Mouse (Mus musculus) neural tube, embryonic 12.5 days (tissue): ENCODE results near the gene Birc2. TPM values are rescaled to one million over a fixed set of nuclear protein-coding genes. Genes with fewer than 3 reads are reported as not detected.

ENCODE experiments used
- ATAC-seq: fragments of 200-750 bp; cut with Nextera tagmentation; 2 replicates; pipeline ENCODE4 v1.8.0; 2017; ENCODE audit warnings: low read depth, mild to moderate bottlenecking, moderate TSS enrichment, moderate library complexity; ENCODE audit not compliant: low FRiP score
- H3K27ac ChIP-seq: fragments of 300-500 bp; sonication (generic); 2 replicates; pipeline ENCODE4 v1.5.1; 2016
- H3K27me3 ChIP-seq: fragments of 300-500 bp; sonication (generic); replicated peaks from 2 replicates; pipeline ENCODE4 v1.6.1; 2016; ENCODE audit warnings: mild to moderate bottlenecking
- H3K36me3 ChIP-seq: fragments of 300-500 bp; sonication (generic); 2 replicates; pipeline ENCODE4 v1.6.1; 2016; ENCODE audit warnings: mild to moderate bottlenecking
- H3K4me1 ChIP-seq: fragments of 300-500 bp; sonication (generic); 2 replicates; pipeline ENCODE4 v1.6.1; 2016
- H3K4me2 ChIP-seq: fragments of 300-500 bp; sonication (generic); replicated peaks from 2 replicates; pipeline ENCODE4 v1.6.1; 2016; ENCODE audit warnings: mild to moderate bottlenecking
- H3K4me3 ChIP-seq: fragments of 300-500 bp; sonication (generic); 2 replicates; pipeline ENCODE4 v1.5.1; 2016
- H3K9ac ChIP-seq: fragments of 300-500 bp; sonication (generic); 2 replicates; pipeline ENCODE4 v1.6.1; 2016; ENCODE audit warnings: mild to moderate bottlenecking
- H3K9me3 ChIP-seq: fragments of 300-500 bp; sonication (generic); 2 replicates; pipeline ENCODE4 v1.6.1; 2016; ENCODE audit warnings: mild to moderate bottlenecking
- WGBS: fragments of 180-500 bp; shearing (Covaris S2); methylation state at CpG from one replicate; pipeline ENCODE4 v1.1.7; 2016; 5-methylcytosine and 5-hydroxymethylcytosine counted together
- polyA plus RNA-seq: library from polyadenylated mRNA; unstranded; fragments of >200 nt; fragmentation: Nextera tagmentation; extraction: Ambion mirVana; gene quantifications from 2 replicates; pipeline ENCODE4 v1.2.1, GENCODE M21; 2016

The Birc2 gene
- polyA plus RNA-seq = 40.0 and 41.9 TPM in 2 replicates

DNA sequence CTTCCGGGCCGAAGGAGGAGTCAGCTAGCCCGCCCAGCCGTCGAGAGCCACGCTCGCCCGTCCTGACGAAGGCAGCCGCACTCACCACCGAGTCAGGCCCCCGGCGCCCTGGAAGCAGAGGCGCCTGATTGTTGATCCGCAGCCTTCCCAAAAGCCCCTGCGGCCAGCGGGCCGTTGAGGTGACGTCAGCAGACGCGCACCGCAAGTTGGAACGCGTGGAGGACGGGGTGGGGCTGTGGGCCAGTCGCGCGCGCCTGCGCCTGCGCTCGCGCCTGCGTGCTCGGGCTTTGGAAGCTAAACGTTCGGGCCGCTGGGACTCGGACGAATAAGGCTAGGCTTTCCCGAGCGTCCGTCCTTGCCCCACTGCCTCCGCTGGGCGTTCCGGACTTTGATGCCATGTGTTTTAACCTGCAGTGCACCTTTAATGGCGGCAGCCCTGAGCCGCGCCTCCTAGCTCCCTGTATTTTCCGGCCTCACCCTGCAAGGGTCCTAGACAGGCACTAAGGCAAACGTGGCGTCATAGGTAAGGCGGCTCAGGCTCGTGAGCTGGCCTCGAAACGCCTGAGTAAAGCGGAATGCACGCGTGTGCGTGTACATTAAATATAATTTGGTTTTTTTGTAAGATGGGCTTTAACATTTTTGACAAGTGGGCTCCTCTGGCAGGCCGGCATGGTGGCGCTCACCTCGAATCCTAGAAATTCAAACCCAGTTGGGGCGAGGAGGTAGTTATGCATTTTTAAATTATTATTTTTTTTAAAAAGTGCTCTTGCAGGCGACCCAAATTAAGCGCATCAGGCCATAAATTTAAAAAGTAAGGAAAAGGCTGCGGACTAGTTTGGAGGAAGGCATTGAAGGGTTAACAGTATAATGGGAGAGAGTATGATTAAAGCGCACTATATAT is at the start of gene Birc2:
TSS of gene Birc2 (minus strand) at position 160 of the 901 bp plus-strand sequence.
- Histone ChIP-seq H3K9ac (peak within 1 kb of the TSS; percentile 76), H3K27ac (peak within 1 kb of the TSS; percentile 96), H3K4me2 (peak within 1 kb of the TSS; percentile 69), H3K27me3 (no peaks in the 10 kb centered on the region), H3K36me3 (peaks cover 12% of the 10 kb centered on the region), H3K9me3 (no peaks in the 10 kb centered on the region), H3K4me3 (peak within 1 kb of the TSS; percentile 62), H3K4me1 (peaks cover 10% of the 10 kb centered on the region; the same call in 1 of the 2 replicates)
- WGBS = under 1% methylated on average over 68 of the region's 68 CpGs
- ATAC-seq = peak; percentile 97

GRCm38 (mm10) chr9:7884346-7884745 is 47.5 kb upstream of the Birc2 start:
- H3K27ac ChIP-seq = no peak overlapping the region
- H3K4me1 ChIP-seq = no peaks in the 10 kb centered on the region
- H3K9ac ChIP-seq = no peak overlapping the region
- no peak overlapping the region for H3K4me3 ChIP-seq
- no peaks in the 10 kb centered on the region for H3K36me3 ChIP-seq
- H3K9me3 ChIP-seq = no peaks in the 10 kb centered on the region
- ATAC-seq = no peak
- over 99% methylated on average over 3 of the region's 3 CpGs for WGBS
- H3K27me3 ChIP-seq = no peaks in the 10 kb centered on the region
- no peak overlapping the region for H3K4me2 ChIP-seq

- Histone ChIP-seq H3K4me1 (no peaks in the 10 kb centered on the region), H3K27me3 (no peaks in the 10 kb centered on the region), H3K9ac (no peak overlapping the region), H3K9me3 (no peaks in the 10 kb centered on the region), H3K27ac (no peak overlapping the region), H3K36me3 (no peaks in the 10 kb centered on the region), H3K4me2 (no peak overlapping the region), H3K4me3 (no peak overlapping the region)
- 92% methylated on average over 1 of the region's 1 CpGs for WGBS
- no peak for ATAC-seq
Measured at GRCm38 (mm10) chr9:7882304-7882865, 45.5 kb upstream of the Birc2 start.

DNA sequence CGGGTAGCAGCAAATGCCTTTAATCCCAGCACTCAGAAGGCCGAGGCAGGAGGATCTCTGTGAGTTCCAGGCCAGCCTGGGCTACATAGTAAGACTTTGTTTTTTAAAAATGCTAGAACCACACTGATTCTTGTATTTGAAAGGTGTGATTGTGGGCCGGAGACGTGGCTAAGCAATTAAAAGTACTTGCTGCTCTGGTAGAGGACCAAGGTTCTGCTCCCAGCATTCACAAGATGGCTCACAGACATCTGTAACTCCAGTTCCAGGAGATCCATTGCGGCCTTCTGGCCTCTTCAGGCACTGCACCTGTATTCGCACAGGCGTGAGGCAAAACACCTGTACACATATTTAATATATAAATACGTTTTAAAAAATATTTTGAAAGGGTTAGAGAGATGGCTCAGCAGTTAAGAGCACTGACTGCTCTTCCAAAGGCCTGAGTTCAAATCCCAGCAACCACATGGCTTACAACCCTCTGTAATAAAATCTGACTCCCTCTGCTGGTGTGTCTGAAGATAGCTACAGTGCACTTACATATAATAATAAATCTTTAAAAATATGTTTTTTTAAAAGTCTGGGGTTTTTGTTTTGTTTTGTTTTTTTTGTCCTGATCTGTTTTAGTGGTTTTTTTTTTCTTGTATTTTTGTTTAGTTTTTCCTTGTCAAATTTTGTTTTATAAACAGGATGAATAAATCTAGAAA is 36.8 kb upstream of the Birc2 start:
- H3K27me3 ChIP-seq = no peaks in the 10 kb centered on the region

DNA sequence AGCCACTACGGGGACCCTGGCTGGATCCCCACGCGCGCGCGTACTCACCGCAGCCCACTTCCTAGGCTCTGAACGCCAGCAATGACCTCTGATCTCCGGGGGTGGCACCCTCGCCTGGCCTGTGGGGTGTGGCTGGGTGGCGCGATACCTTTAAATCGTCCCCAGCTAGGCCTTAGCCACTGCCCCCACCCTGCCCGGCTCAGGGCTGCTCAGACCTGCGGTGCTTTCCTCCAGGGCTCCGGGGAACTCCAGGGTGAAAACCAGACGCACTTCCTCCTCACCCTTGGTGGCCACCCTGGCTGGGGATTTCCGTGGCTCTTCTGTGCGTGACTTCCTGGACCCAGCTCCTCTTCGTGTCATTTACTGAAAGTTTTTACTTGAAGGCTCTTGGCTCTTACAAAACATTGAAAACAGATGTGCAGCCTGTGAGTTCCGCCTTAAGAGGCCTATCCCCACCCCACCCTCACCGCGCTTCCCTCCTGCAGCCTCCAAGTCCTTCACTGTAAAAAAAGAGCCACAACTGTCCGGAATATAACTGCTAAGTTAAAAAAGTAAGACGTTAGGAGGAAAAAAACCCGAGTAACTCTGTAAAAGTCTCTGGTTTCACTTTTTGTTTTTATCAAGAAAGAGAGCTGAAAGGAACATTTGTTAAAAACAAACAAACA is 36.0 kb upstream of the Birc2 start, which contains the start of gene Birc3:
TSS of gene Birc3 (minus strand) at position 412 of the 665 bp plus-strand sequence.
- Histone ChIP-seq H3K27me3 (no peaks in the 10 kb centered on the region), H3K36me3 (no peaks in the 10 kb centered on the region), H3K9ac (peak within 1 kb of the TSS; percentile 64), H3K4me1 (peaks cover 6% of the 10 kb centered on the region), H3K4me2 (peak within 1 kb of the TSS; percentile 91), H3K4me3 (peak within 1 kb of the TSS; percentile 43), H3K9me3 (no peaks in the 10 kb centered on the region), H3K27ac (no peak within 1 kb of the TSS)
- WGBS = 14% methylated on average over 26 of the region's 26 CpGs
- ATAC-seq = peak; percentile 87

More for the DNA sequence above, 36.8 kb upstream of the Birc2 start:
- no peak for ATAC-seq
- Histone ChIP-seq H3K4me1 (peaks cover 6% of the 10 kb centered on the region), H3K9me3 (no peaks in the 10 kb centered on the region), H3K9ac (no peak overlapping the region), H3K4me2 (no peak overlapping the region), H3K27ac (no peak overlapping the region), H3K36me3 (no peaks in the 10 kb centered on the region), H3K4me3 (no peak overlapping the region)
- 94% methylated on average over 8 of the region's 8 CpGs for WGBS

DNA sequence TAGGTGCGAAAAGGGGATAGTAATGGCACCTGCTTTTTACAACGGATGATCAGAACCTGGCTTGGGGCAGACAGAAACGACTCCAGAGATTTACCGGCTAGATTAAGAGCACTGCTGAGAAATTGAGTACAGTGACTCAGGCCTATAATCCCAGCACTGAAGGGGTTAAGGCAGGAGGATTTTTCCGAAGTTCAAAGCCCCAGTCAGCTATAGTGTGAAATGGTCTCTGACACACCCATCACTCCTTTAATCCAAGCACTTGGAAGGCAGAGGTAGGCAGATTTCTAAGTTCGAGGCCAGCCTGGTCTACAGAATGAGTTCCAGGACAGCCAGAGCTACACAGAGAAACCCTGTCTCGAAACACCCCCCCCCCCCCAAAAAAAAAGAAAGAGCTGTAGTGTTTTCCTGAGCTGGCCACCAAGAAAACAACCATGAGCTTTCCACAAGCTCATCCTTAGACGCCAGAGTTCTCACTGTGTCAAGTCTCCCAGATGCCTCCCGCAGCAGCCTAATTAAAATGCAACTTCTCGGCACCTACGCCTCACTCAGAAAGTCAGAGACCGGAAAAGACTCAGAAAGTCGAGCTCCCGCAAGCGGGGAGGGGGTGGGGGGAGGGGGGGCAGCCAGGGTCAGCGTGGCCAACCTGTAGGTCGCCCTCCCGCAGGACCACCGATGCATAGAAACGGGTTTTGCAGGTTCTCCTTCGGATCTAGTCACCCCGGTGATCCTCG is 35.3 kb upstream of the Birc2 start:
- Histone ChIP-seq H3K27me3 (no peaks in the 10 kb centered on the region), H3K27ac (no peak overlapping the region), H3K4me1 (peaks cover 6% of the 10 kb centered on the region), H3K36me3 (no peaks in the 10 kb centered on the region), H3K4me2 (peak overlapping the region; percentile 91), H3K9ac (peak overlapping the region; percentile 64), H3K9me3 (no peaks in the 10 kb centered on the region), H3K4me3 (peak overlapping the region; percentile 43)
- peak; percentile 51; the same call in 1 of the 2 replicates for ATAC-seq
- 21% methylated on average over 23 of the region's 23 CpGs for WGBS

DNA sequence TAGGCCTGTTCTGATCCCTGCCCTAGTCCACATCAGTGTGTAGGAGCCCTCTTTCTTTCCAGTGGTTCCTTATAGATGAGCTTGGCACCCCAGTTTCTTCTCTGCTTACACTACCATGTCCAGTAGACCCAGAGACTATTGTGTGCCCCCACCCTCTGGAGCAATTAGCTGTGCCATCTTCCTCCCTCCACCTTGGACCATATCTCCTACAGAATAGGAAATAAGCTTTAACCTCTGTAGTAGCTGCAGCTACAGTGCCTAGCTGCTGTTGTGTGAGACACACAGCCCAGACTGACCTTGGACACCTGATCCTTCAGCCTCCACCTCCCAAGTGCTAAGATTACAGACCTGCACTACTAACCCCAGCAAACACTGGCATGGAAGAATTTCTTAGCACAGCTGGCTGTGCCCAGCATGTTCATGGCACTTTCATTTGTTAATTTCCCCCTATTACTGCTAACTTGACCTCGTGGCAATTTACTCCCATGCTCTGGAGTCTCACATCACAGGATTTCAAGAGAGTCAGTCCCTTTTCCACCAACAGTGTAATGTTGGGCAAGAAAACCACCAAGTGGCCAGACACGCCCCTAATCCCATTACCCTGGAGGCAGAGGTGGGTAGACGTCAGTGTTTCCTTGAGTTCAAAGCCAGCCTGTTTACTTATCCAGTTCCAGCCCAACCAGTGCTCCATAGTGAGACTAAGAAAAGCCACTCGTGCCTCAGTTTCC is 34.6 kb upstream of the Birc2 start:
- H3K9me3 ChIP-seq = no peaks in the 10 kb centered on the region

GRCm38 (mm10) chr9:7870556-7871315 is 33.9 kb upstream of the Birc2 start:
- WGBS = 91% methylated on average over 10 of the region's 10 CpGs
- Histone ChIP-seq H3K4me1 (peaks cover 6% of the 10 kb centered on the region), H3K4me2 (no peak overlapping the region), H3K4me3 (no peak overlapping the region), H3K9ac (no peak overlapping the region), H3K9me3 (no peaks in the 10 kb centered on the region), H3K27ac (no peak overlapping the region), H3K36me3 (no peaks in the 10 kb centered on the region), H3K27me3 (no peaks in the 10 kb centered on the region)
- no peak for ATAC-seq

More for the DNA sequence above, 34.6 kb upstream of the Birc2 start:
- H3K36me3 ChIP-seq = no peaks in the 10 kb centered on the region
- H3K27ac ChIP-seq = no peak overlapping the region
- H3K4me2 ChIP-seq = no peak overlapping the region
- H3K4me3 ChIP-seq = no peak overlapping the region
- WGBS = 63% methylated on average over 4 of the region's 4 CpGs
- no peaks in the 10 kb centered on the region for H3K27me3 ChIP-seq
- no peak for ATAC-seq
- no peak overlapping the region for H3K9ac ChIP-seq
- peaks cover 6% of the 10 kb centered on the region for H3K4me1 ChIP-seq

DNA sequence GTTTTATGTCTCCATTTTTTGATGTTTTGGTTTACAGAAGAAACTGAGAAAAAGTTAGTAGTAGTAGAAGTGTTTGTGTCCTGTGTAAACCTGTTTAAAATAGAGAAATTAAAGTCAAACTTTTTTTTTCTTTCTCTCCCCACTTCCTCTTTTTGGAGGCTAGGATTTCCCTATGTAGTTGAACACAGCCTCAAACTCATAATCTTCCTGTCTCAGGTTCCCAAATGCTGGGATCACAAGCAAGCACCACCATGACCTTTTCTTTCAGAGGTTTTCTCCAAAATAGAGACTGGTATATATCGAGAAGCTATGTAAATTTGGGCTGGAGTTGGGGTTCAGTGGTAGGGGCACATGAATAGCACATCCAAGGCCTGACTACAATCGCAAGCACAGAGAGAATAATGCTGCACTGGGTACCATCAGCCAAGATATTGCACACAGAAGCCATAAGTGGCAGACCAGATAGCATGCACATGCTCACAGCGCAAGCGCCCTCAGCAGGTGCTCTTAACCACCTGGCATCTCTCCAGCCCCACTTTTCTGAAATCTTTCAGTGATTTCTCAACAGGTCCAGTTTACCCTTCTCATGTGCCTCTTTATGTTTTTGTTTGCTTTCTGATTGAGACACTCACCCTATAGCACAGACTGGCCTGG is 32.1 kb upstream of the Birc2 start:
- Histone ChIP-seq H3K9ac (no peak overlapping the region), H3K27me3 (no peaks in the 10 kb centered on the region), H3K36me3 (no peaks in the 10 kb centered on the region), H3K4me3 (no peak overlapping the region), H3K4me1 (peaks cover 6% of the 10 kb centered on the region), H3K4me2 (no peak overlapping the region), H3K9me3 (no peaks in the 10 kb centered on the region), H3K27ac (no peak overlapping the region)
- no peak for ATAC-seq
- 93% methylated on average over 4 of the region's 4 CpGs for whole genome bisulfite sequencing

- Histone ChIP-seq H3K9ac (no peak overlapping the region), H3K4me1 (peaks cover 5% of the 10 kb centered on the region), H3K27me3 (no peaks in the 10 kb centered on the region), H3K36me3 (no peaks in the 10 kb centered on the region), H3K4me3 (no peak overlapping the region), H3K27ac (no peak overlapping the region), H3K4me2 (no peak overlapping the region), H3K9me3 (no peaks in the 10 kb centered on the region)
- 98% methylated on average over 3 of the region's 3 CpGs for WGBS
- no peak for ATAC-seq
Measured at GRCm38 (mm10) chr9:7867981-7868380, 31.1 kb upstream of the Birc2 start.
